Mouse (Mus musculus) MEL (cell line): ENCODE results near the gene Dock10. TPM values are rescaled to one million over a fixed set of nuclear protein-coding genes. Genes with fewer than 3 reads are reported as not detected.

Experiments used
- DNase-seq: peaks from one replicate; pipeline ENCODE4 v3.0.0; 2011; ENCODE audit warnings: low read depth, low spot score
- H3K27ac ChIP-seq: 2 replicates; pipeline ENCODE4 v1.5.1; 2012; ENCODE audit warnings: low read depth, mild to moderate bottlenecking, control low read depth, low read length, moderate library complexity; ENCODE audit not compliant: control insufficient read depth
- H3K27me3 ChIP-seq, 2 experiments: fragments of 150-350 bp in 1 of 2; sonication (generic) in 1 of 2; 2 replicates each; pipeline ENCODE4 v1.6.1; 2012; ENCODE audit warnings: low read length in 2 of 2, mild to moderate bottlenecking in 2 of 2, improper control_type of control experiment in 1 of 2, moderate library complexity in 1 of 2; ENCODE audit not compliant: insufficient read depth in 2 of 2, control insufficient read depth in 1 of 2
- H3K36me3 ChIP-seq, 2 experiments: 2 replicates each; pipeline ENCODE4 v1.6.1; 2012 to 2014; ENCODE audit warnings: low read length in 2 of 2, improper control_type of control experiment in 1 of 2, inconsistent platforms in 1 of 2, mild to moderate bottlenecking in 1 of 2; ENCODE audit not compliant: insufficient read depth in 2 of 2, control insufficient read depth in 1 of 2
- H3K4me1 ChIP-seq, 2 experiments: fragments of 150-350 bp in 1 of 2; sonication (generic) in 1 of 2; 2 replicates each; pipeline ENCODE4 v1.6.1; 2012; ENCODE audit warnings: low read length in 2 of 2, improper control_type of control experiment in 1 of 2, mild to moderate bottlenecking in 1 of 2; ENCODE audit not compliant: insufficient read depth in 2 of 2, control insufficient read depth in 1 of 2
- H3K4me3 ChIP-seq, 2 experiments: fragments of 150-350 bp in 1 of 2; sonication (generic) in 1 of 2; 2 replicates each; pipeline ENCODE4 v1.5.1; 2012; ENCODE audit warnings: low read depth in 2 of 2, low read length in 2 of 2, mild to moderate bottlenecking in 2 of 2, moderate library complexity in 2 of 2, control low read depth in 1 of 2, improper control_type of control experiment in 1 of 2; ENCODE audit not compliant: control insufficient read depth in 1 of 2, insufficient read depth in 1 of 2
- H3K79me2 ChIP-seq: 2 replicates; pipeline ENCODE4 v1.6.1; 2012; ENCODE audit warnings: mild to moderate bottlenecking, low read length, moderate library complexity; ENCODE audit not compliant: control insufficient read depth, poor library complexity, insufficient read depth
- H3K9ac ChIP-seq: 2 replicates; pipeline ENCODE4 v1.6.1; 2012; ENCODE audit warnings: low read depth, mild to moderate bottlenecking, control low read depth, low read length, moderate library complexity; ENCODE audit not compliant: control insufficient read depth, poor library complexity, severe bottlenecking
- H3K9me3 ChIP-seq: fragments of 150-350 bp; sonication (generic); replicated peaks from 2 replicates; pipeline ENCODE4 v1.6.1; 2012; ENCODE audit warnings: mild to moderate bottlenecking, low read length, improper control_type of control experiment, moderate library complexity; ENCODE audit not compliant: insufficient read depth
- BHLHE40 ChIP-seq: IDR thresholded peaks from 2 replicates; pipeline ENCODE4 v1.6.1; 2012; ENCODE audit warnings: low read depth, mild to moderate bottlenecking, inconsistent platforms, low read length, improper control_type of control experiment, borderline replicate concordance
- CHD1 ChIP-seq: IDR thresholded peaks from 2 replicates; pipeline ENCODE4 v1.6.1; 2012; ENCODE audit warnings: low read depth, mild to moderate bottlenecking, inconsistent platforms, low read length, improper control_type of control experiment
- CHD2 ChIP-seq: IDR thresholded peaks from 2 replicates; pipeline ENCODE4 v1.6.1; 2011; ENCODE audit warnings: low read length, improper control_type of control experiment
- ELF1 ChIP-seq: IDR thresholded peaks from 2 replicates; pipeline ENCODE4 v1.6.1; 2014; ENCODE audit warnings: low read depth, mild to moderate bottlenecking, inconsistent platforms, low read length, improper control_type of control experiment, moderate library complexity
- EP300 ChIP-seq, 2 experiments: IDR thresholded peaks; 2 replicates each; pipeline ENCODE4 v1.6.1; 2011; ENCODE audit warnings: improper control_type of control experiment in 2 of 2, low read length in 2 of 2, low read depth in 1 of 2, mild to moderate bottlenecking in 1 of 2
- GABPA ChIP-seq: IDR thresholded peaks from 2 replicates; pipeline ENCODE4 v1.6.1; 2012; ENCODE audit warnings: low read depth, mild to moderate bottlenecking, inconsistent platforms, low read length, improper control_type of control experiment, moderate library complexity
- HCFC1 ChIP-seq: IDR thresholded peaks from 2 replicates; pipeline ENCODE4 v1.6.1; 2012; ENCODE audit warnings: low read depth, mild to moderate bottlenecking, inconsistent platforms, low read length, improper control_type of control experiment, moderate library complexity
- KAT2A ChIP-seq: conservative IDR thresholded peaks from 2 replicates; pipeline ENCODE4 v1.6.1; 2012; ENCODE audit warnings: low read depth, low read length, improper control_type of control experiment, inconsistent platforms
- MAX ChIP-seq: IDR thresholded peaks from 2 replicates; pipeline ENCODE4 v1.6.1; 2011; ENCODE audit warnings: low read length, improper control_type of control experiment
- MEF2A ChIP-seq: IDR thresholded peaks from 2 replicates; pipeline ENCODE4 v1.6.1; 2014; ENCODE audit warnings: low read depth, mild to moderate bottlenecking, inconsistent platforms, low read length, improper control_type of control experiment; ENCODE audit not compliant: poor library complexity, insufficient replicate concordance, severe bottlenecking; ENCODE audit errors: extremely low read depth
- MYC ChIP-seq: IDR thresholded peaks from 2 replicates; pipeline ENCODE4 v1.6.1; 2011; ENCODE audit warnings: low read depth, mild to moderate bottlenecking, low read length, improper control_type of control experiment, moderate library complexity
- POLR2A ChIP-seq, 2 experiments: IDR thresholded peaks; 2 replicates each; pipeline ENCODE4 v1.6.1; 2011 to 2012; ENCODE audit warnings: low read length in 2 of 2, mild to moderate bottlenecking in 2 of 2, control low read depth in 1 of 2, improper control_type of control experiment in 1 of 2, low read depth in 1 of 2, moderate library complexity in 1 of 2; ENCODE audit not compliant: control insufficient read depth in 1 of 2, insufficient read depth in 1 of 2, poor library complexity in 1 of 2
- POLR2AphosphoS5 ChIP-seq: IDR thresholded peaks from 2 replicates; pipeline ENCODE4 v1.6.1; 2012; ENCODE audit warnings: low read depth, borderline replicate concordance, mild to moderate bottlenecking, inconsistent platforms, low read length, moderate library complexity, mixed read lengths
- SIN3A ChIP-seq: IDR thresholded peaks from 2 replicates; pipeline ENCODE4 v1.6.1; 2012; ENCODE audit warnings: low read length, improper control_type of control experiment, inconsistent platforms
- SMC3 ChIP-seq: IDR thresholded peaks from 2 replicates; pipeline ENCODE4 v1.6.1; 2011; ENCODE audit warnings: low read depth, low read length, improper control_type of control experiment
- UBTF ChIP-seq: IDR thresholded peaks from 2 replicates; pipeline ENCODE4 v1.6.1; 2012; ENCODE audit warnings: low read depth, mild to moderate bottlenecking, inconsistent platforms, low read length, improper control_type of control experiment, moderate library complexity, borderline replicate concordance; ENCODE audit not compliant: insufficient read depth
- USF1 ChIP-seq: IDR thresholded peaks from 2 replicates; pipeline ENCODE4 v1.6.1; 2014; ENCODE audit warnings: low read depth, mild to moderate bottlenecking, inconsistent platforms, low read length, improper control_type of control experiment, moderate library complexity
- USF2 ChIP-seq, 2 experiments: IDR thresholded peaks; 2 replicates each; pipeline ENCODE4 v1.6.1; 2011 to 2012; ENCODE audit warnings: improper control_type of control experiment in 2 of 2, low read length in 2 of 2, borderline replicate concordance in 1 of 2, inconsistent platforms in 1 of 2, low read depth in 1 of 2, mild to moderate bottlenecking in 1 of 2; ENCODE audit not compliant: insufficient read depth in 1 of 2
- ZC3H11A ChIP-seq: IDR thresholded peaks from 2 replicates; pipeline ENCODE4 v1.6.1; 2012; ENCODE audit warnings: low read depth, mild to moderate bottlenecking, inconsistent platforms, low read length, improper control_type of control experiment
- ZKSCAN1 ChIP-seq: IDR thresholded peaks from 2 replicates; pipeline ENCODE4 v1.6.1; 2012; ENCODE audit warnings: low read depth, mild to moderate bottlenecking, inconsistent platforms, low read length, improper control_type of control experiment, moderate library complexity
- ZMIZ1 ChIP-seq: IDR thresholded peaks from 2 replicates; pipeline ENCODE4 v1.6.1; 2012; ENCODE audit warnings: low read depth, mild to moderate bottlenecking, inconsistent platforms, low read length, improper control_type of control experiment, moderate library complexity
- ZNF384 ChIP-seq: IDR thresholded peaks from 2 replicates; pipeline ENCODE4 v1.6.1; 2012; ENCODE audit warnings: low read depth, mild to moderate bottlenecking, inconsistent platforms, low read length, improper control_type of control experiment
- polyA plus RNA-seq, 2 experiments: library from polyadenylated mRNA; stranded (reverse) in 1 of 2; unstranded in 1 of 2; fragments of >175 nt in 1 of 2; fragments of >200 nt in 1 of 2; gene quantifications; 2 replicates each; pipeline versions ENCODE4 v1.2.1 to v1.2.4; 2012; ENCODE audit warnings: low replicate concordance in 2 of 2, low read depth in 1 of 2; ENCODE audit not compliant: insufficient read length in 2 of 2, insufficient read depth in 1 of 2, missing spikeins in 1 of 2
- total RNA-seq: library from RNA; depleted of rRNA; stranded (reverse); fragments of 300-350 nt; gene quantifications from 2 replicates; pipeline ENCODE4 v1.2.3, GENCODE M21; 2012

Dock10 gene
- total and polyA plus RNA-seq, 3 experiments: 11.5 to 74.0 (median 14.3) TPM

DNA sequence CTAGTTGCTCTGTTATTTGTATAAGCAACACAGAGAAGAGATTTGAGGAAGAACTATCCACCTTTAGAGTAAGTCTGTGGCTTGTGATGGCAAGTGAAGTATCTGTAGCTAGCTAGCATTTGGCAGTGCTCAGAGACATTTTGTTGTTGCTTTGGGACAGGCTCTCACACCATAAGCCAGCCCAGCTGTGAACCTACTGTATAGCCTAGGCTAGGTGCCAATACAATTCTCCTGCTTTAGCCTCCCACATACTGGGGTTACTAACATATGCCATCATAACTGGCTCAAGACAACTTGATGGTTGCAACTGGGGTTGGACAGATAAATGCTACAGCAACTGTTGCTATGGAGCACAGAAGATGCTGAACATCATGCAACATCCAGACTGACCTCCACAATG lies 298.9 kb downstream of the Dock10 start:
- Histone ChIP-seq H3K4me1 (no peaks in the 10 kb centered on the region), H3K9ac (no peak overlapping the region), H3K4me3 (no peak overlapping the region), H3K9me3 (no peaks in the 10 kb centered on the region), H3K27me3 (no peaks in the 10 kb centered on the region), H3K36me3 (no peaks in the 10 kb centered on the region), H3K79me2 (no peaks in the 10 kb centered on the region), H3K27ac (no peak overlapping the region)
- no peak for DNase-seq
- TF ChIP-seq USF2 (IDR thresholded peaks at IDR 0.05; ENCODE audit: borderline replicate concordance in 1 of 2, insufficient read depth in 1 of 2, low read depth in 1 of 2, low read length in 2 of 2) (no peak), USF1 (no peak), MEF2A (no peak), KAT2A (no peak), CHD2 (no peak), MAX (no peak), ELF1 (no peak), MYC (no peak), POLR2AphosphoS5 (no peak), HCFC1 (no peak)

DNA sequence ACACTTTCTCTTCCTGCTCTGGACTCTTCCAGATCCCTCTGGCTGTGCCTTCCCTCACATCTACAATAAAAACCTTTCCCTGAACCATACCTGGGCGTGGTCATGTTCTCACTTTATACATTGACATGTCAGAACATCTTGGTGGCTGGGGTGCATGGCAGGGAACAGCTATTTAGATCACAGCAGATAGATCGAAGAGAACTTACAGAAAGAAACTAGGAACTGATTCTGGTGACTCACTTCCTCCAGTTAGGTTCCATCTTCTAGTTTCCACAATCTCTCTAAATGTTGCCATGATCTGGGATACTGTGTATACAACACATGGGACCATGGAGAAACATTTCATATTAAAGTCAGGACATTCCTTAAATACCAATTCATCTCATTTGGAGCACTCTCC lies 304.4 kb downstream of the Dock10 start:
- no peaks in the 10 kb centered on the region for H3K9me3 ChIP-seq
- H3K27ac ChIP-seq: no peak overlapping the region
- H3K79me2 ChIP-seq: no peaks in the 10 kb centered on the region
- DNase-seq: no peak
- H3K4me3 ChIP-seq: no peak overlapping the region
- no peak for TF ChIP-seq BHLHE40
- no peak for TF ChIP-seq MEF2A
- TF ChIP-seq POLR2A (IDR thresholded peaks at IDR 0.05; ENCODE audit: control insufficient read depth in 1 of 2, insufficient read depth in 1 of 2, low read depth in 1 of 2, low read length in 2 of 2, poor library complexity in 1 of 2): no peak
- no peak for TF ChIP-seq ZKSCAN1
- no peak for TF ChIP-seq EP300 (IDR thresholded peaks at IDR 0.05; ENCODE audit: low read depth in 1 of 2, low read length in 2 of 2)
- no peak for TF ChIP-seq GABPA
- TF ChIP-seq MAX: no peak
- no peak for TF ChIP-seq SMC3
- no peak for TF ChIP-seq ZNF384
- TF ChIP-seq UBTF: no peak
- TF ChIP-seq ZMIZ1: no peak
- no peak for TF ChIP-seq SIN3A
- TF ChIP-seq CHD1: no peak
- TF ChIP-seq ZC3H11A: no peak
- no peaks in the 10 kb centered on the region for H3K27me3 ChIP-seq
- no peaks in the 10 kb centered on the region for H3K4me1 ChIP-seq
- no peak overlapping the region for H3K9ac ChIP-seq
- H3K36me3 ChIP-seq: no peaks in the 10 kb centered on the region
